Mouse (Mus musculus): Measurements from ENCODE around the gene Plekha8.

DNA sequence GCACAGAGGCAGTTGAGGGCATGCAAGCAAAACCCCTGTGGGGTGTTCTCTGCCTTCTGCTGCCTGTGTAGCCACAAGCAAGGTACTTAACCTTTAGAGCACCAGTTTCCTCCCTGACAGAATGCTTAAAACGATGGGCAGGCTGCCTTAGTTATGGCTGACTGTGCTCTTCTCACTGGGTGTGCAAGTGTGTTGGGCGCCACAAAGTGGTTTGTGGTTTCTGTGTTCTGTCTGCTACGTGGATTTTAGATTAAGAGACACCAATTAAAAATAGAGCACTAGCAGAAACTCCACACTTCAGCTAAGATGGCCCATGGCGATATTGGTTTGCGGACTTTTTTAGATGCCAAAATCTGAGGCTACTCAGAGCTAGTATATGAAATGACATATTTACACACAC, 90.2 kb downstream of the Plekha8 start:
- no peak for TF ChIP-seq POLR2A (IDR thresholded peaks at IDR 0.05; ENCODE audit: low read depth, low read length)
- TF ChIP-seq CTCF (conservative IDR thresholded peaks at IDR 0.05; ENCODE audit: insufficient read depth, insufficient read length, low read depth, low read length) = no peak
